Mouse (Mus musculus) midbrain, embryonic 16.5 days (tissue): Measurements from ENCODE around the gene Nab2. TPM values are rescaled to one million over a fixed set of nuclear protein-coding genes. Genes with fewer than 3 reads are reported as not detected.
A peak's percentile ranks its signal among the peaks of the same experiment; 100 is the strongest.

Experiments used
- ATAC-seq: fragments of 200-750 bp; cut with Nextera tagmentation; 2 replicates; pipeline ENCODE4 v1.8.0; 2017; ENCODE audit warnings: moderate TSS enrichment
- H3K27ac ChIP-seq: fragments of 300-500 bp; sonication (generic); 2 replicates; pipeline ENCODE4 v1.5.1; 2014; ENCODE audit warnings: mild to moderate bottlenecking, low read length, mixed read lengths
- H3K27me3 ChIP-seq: fragments of 300-500 bp; sonication (generic); 2 replicates; pipeline ENCODE4 v1.6.1; 2014; ENCODE audit warnings: low read depth, low read length, mixed read lengths; ENCODE audit not compliant: control insufficient read depth, insufficient read depth
- H3K36me3 ChIP-seq: fragments of 300-500 bp; sonication (generic); 2 replicates; pipeline ENCODE4 v1.6.1; 2014; ENCODE audit warnings: mild to moderate bottlenecking, low read length, moderate library complexity, mixed read lengths; ENCODE audit not compliant: control insufficient read depth, insufficient read depth
- H3K4me1 ChIP-seq: fragments of 300-500 bp; sonication (generic); 2 replicates; pipeline ENCODE4 v1.6.1; 2014; ENCODE audit warnings: mild to moderate bottlenecking, low read length, mixed read lengths; ENCODE audit not compliant: control insufficient read depth, insufficient read depth
- H3K4me2 ChIP-seq: fragments of 300-500 bp; sonication (generic); 2 replicates; pipeline ENCODE4 v1.6.1; 2014; ENCODE audit warnings: mild to moderate bottlenecking, low read length, mixed read lengths
- H3K4me3 ChIP-seq: fragments of 300-500 bp; sonication (generic); 2 replicates; pipeline ENCODE4 v1.5.1; 2014; ENCODE audit warnings: low read depth, mild to moderate bottlenecking, low read length, moderate library complexity, mixed read lengths
- H3K9ac ChIP-seq: fragments of 300-500 bp; sonication (generic); 2 replicates; pipeline ENCODE4 v1.6.1; 2014; ENCODE audit warnings: low read depth, low read length, mixed read lengths
- H3K9me3 ChIP-seq: fragments of 300-500 bp; sonication (generic); replicated peaks from 2 replicates; pipeline ENCODE4 v1.6.1; 2014; ENCODE audit warnings: mild to moderate bottlenecking, low read length, mixed read lengths; ENCODE audit not compliant: control insufficient read depth, poor library complexity, severe bottlenecking
- WGBS: fragments of 180-500 bp; shearing (Covaris S2); extraction: QIAGEN DNeasy Blood & Tissue Kit; methylation state at CpG from one replicate; pipeline ENCODE4 v1.1.7; 2014; 5-methylcytosine and 5-hydroxymethylcytosine counted together
- polyA plus RNA-seq: library from polyadenylated mRNA; unstranded; fragments of >200 nt; fragmentation: Nextera tagmentation; extraction: Ambion mirVana; gene quantifications from 2 replicates; pipeline ENCODE4 v1.2.1, GENCODE M21; 2015

Nab2 gene
- polyA plus RNA-seq, 1 experiment from 2014 or later: 2.1 TPM

- Histone ChIP-seq H3K27me3 (peaks cover 68% of the 10 kb centered on the region), H3K27ac (no peak overlapping the region), H3K9ac (0 out of 2 replicates have a peak overlapping the region, but pooled peaks have one; percentile 45)
Measured at GRCm38 (mm10) chr10:127665366-127666181, 2.8 kb downstream of the Nab2 start.

GRCm38 (mm10) chr10:127664891-127665290 lies 3.5 kb downstream of the Nab2 start:
- Histone ChIP-seq H3K4me2 (no peak overlapping the region), H3K9me3 (no peaks in the 10 kb centered on the region), H3K27me3 (peaks cover 69% of the 10 kb centered on the region), H3K4me1 (peaks cover 30% of the 10 kb centered on the region), H3K4me3 (no peak overlapping the region), H3K27ac (no peak overlapping the region), H3K36me3 (no peaks in the 10 kb centered on the region), H3K9ac (no peak overlapping the region)
- WGBS: 16% methylated on average over 13 of the region's 13 CpGs
- ATAC-seq: no peak

More at GRCm38 (mm10) chr10:127665366-127666181, 2.8 kb downstream of the Nab2 start:
- Histone ChIP-seq H3K4me1 (peaks cover 30% of the 10 kb centered on the region), H3K9me3 (no peaks in the 10 kb centered on the region), H3K36me3 (no peaks in the 10 kb centered on the region), H3K4me3 (peak overlapping the region; percentile 58), H3K4me2 (peak overlapping the region; percentile 93)
- WGBS: 7% methylated on average over 14 of the region's 14 CpGs
- no peak for ATAC-seq

DNA sequence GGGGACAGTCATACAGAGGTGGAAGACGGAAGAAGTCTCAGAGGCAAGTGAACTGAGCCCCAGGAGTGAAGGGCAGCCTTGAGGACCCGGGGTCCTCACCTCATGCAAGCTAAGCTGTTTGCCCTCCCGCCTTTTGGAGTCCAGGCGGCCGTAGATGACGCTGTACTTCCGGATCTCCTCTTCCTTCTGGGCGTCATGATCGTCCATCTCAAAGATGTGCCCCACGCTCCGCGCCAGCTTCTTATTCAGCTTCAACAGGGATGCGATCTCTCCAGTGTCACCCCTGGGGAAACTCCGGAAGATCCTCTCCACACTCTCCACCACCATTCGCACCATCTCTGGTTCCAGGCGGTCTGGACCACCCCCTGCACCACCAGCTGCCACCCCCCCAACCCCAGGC lies 4.2 kb downstream of the Nab2 start:
- Histone ChIP-seq H3K4me1 (peaks cover 30% of the 10 kb centered on the region), H3K4me2 (no peak overlapping the region), H3K9ac (no peak overlapping the region), H3K27ac (no peak overlapping the region), H3K36me3 (no peaks in the 10 kb centered on the region), H3K27me3 (peaks cover 66% of the 10 kb centered on the region), H3K4me3 (no peak overlapping the region), H3K9me3 (no peaks in the 10 kb centered on the region)
- 11% methylated on average over 16 of the region's 16 CpGs for whole genome bisulfite sequencing
- ATAC-seq: no peak

GRCm38 (mm10) chr10:127663590-127663989 lies 4.8 kb downstream of the Nab2 start:
- ATAC-seq: no peak
- Histone ChIP-seq H3K36me3 (no peaks in the 10 kb centered on the region), H3K4me1 (peaks cover 27% of the 10 kb centered on the region), H3K27me3 (peaks cover 65% of the 10 kb centered on the region), H3K9me3 (no peaks in the 10 kb centered on the region), H3K9ac (no peak overlapping the region), H3K4me3 (no peak overlapping the region), H3K4me2 (no peak overlapping the region), H3K27ac (no peak overlapping the region)
- 29% methylated on average over 5 of the region's 5 CpGs for WGBS

DNA sequence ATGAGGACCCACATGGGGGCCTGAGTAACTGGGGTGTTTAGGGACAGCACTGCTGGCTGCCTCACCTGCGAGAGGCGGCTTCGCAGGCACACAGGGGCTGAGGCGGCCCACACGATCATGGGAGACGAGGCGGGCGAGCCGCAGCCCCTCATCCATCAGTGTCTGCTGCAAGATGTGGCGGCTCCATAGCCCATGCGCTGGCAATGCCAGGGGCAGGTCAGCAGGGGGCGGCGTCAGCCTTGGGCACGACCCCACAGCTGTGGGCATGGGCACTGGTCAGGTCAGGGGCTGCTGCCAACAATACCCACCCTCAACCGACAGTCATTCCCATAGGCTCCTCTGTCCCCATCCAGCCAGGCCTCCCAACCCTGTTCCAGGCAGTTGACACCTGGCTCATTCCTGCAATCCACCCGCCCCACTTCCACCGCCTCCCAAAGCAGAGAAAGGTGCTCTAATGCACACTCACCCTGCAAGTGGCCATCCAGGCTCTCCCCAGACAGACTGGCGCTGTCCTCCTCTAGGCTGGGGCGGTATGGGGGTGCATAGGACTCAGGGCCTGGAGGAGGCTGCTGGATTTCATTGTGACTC lies 5.6 kb downstream of the Nab2 start:
- Histone ChIP-seq H3K9ac (no peak overlapping the region), H3K4me3 (no peak overlapping the region), H3K27ac (no peak overlapping the region), H3K27me3 (peaks cover 62% of the 10 kb centered on the region), H3K9me3 (no peaks in the 10 kb centered on the region), H3K4me1 (peaks cover 21% of the 10 kb centered on the region), H3K36me3 (no peaks in the 10 kb centered on the region), H3K4me2 (peak overlapping the region; percentile 17; the same call in 1 of the 2 replicates)
- ATAC-seq: no peak
- 13% methylated on average over 19 of the region's 19 CpGs for WGBS

DNA sequence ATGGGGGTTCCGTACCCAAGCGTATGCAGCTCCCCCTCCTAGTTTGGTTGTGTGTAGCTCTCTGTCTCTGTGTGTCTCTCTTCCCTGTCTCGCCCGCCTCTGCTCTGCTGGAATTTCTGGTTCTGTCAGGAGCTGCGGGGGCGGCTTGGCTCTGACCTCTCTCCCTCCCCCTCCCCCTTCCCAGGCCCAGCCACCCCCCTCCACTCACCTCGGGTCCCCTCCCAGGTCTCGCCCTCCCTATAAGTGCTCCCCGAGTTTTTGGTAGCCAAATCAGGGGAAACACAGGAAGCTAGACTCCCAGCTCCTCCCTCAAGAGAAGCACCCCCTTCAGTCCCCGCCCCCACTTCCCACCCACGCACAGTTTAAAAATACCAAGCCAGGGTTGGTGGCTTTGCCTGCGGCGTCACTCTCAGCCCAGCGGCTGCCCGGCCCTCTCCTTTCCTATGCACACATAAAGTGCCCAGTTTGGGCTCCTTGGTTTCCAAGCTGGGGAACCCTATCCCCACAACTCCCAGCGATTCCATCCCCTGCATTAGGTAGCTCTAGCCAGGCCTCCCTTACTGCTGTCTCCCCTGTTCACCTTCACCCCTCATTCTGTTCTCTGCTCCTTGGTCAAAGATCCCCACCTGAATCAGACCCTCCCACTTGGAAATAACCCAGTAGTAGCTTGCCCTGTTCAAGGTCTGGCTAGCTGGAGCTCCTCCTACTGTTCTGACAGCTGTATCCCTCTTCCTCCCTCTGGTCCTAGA lies 6.3 kb downstream of the Nab2 start:
- Histone ChIP-seq H3K4me3 (no peak overlapping the region), H3K4me1 (peaks cover 20% of the 10 kb centered on the region), H3K9me3 (no peaks in the 10 kb centered on the region), H3K27ac (no peak overlapping the region), H3K36me3 (no peaks in the 10 kb centered on the region), H3K4me2 (peak overlapping the region; percentile 17; the same call in 1 of the 2 replicates), H3K9ac (no peak overlapping the region), H3K27me3 (peaks cover 57% of the 10 kb centered on the region)
- no peak for ATAC-seq
- WGBS: 11% methylated on average over 14 of the region's 16 CpGs

DNA sequence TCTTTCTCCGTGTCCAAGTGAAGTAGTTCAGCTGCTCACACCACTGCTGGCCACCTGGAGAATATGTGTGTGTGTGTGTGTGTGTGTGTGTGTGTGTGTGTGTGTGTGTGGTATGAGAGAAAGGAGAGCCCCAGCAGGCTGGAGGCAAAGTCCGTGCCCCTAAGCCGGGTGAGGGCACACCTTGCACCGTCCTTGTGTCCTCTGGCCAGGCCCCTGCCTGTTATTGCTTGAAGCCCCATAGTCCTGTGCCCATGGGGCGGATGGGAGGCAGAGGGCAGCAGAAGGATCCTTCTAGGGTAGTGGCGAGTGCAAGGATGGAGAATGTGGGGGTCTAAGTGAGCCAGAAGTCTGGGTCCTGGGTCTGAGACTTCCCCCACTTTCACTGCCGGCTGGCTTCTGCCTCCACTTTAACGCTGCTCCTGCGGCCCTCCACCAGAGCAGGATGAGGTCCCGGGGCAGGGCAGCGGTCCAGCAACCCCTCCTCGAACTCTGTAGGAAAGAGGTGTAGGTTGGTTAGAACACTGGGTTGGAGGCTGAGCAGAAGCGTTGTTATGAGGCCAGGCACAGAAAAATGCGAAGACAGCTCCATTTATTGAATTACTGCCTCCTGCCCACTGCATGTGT lies 7.0 kb downstream of the Nab2 start:
- H3K9me3 ChIP-seq: no peaks in the 10 kb centered on the region
- no peak for ATAC-seq
- peaks cover 51% of the 10 kb centered on the region for H3K27me3 ChIP-seq
- no peak overlapping the region for H3K4me3 ChIP-seq
- no peak overlapping the region for H3K9ac ChIP-seq
- no peaks in the 10 kb centered on the region for H3K36me3 ChIP-seq
- 13% methylated on average over 14 of the region's 14 CpGs for WGBS
- H3K4me2 ChIP-seq: peak overlapping the region; percentile 2; the same call in 1 of the 2 replicates
- H3K27ac ChIP-seq: no peak overlapping the region
- peaks cover 16% of the 10 kb centered on the region for H3K4me1 ChIP-seq

DNA sequence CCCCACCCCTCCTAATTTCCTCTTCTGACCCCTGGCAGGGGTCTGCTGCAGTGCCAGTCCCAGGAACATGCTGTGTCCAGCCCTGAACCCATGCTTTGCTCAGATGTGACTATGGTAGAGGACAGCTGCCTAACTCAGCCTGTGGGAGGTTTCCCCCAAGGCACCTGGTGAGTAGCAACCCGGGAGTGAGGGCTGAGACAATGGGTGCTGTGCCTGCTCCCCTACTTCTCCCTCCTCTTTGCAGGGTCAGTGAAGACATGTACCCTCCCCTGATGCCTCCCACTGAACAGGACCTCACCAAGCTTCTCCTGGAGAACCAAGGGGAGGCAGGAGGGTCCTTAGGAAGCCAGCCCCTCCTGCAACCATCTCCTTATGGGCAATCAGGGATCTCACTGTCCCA lies 8.8 kb downstream of the Nab2 start:
- Histone ChIP-seq H3K4me2 (no peak overlapping the region), H3K36me3 (no peaks in the 10 kb centered on the region), H3K4me1 (peaks cover 11% of the 10 kb centered on the region), H3K9ac (no peak overlapping the region), H3K27ac (no peak overlapping the region), H3K9me3 (no peaks in the 10 kb centered on the region), H3K27me3 (peaks cover 35% of the 10 kb centered on the region), H3K4me3 (no peak overlapping the region)
- 23% methylated on average over 1 of the region's 1 CpGs for WGBS
- ATAC-seq: no peak
